Mouse (Mus musculus) brain, embryonic 14.5 days (tissue): ENCODE measurements at regions not wholly inside any gene's neighbourhood (a gene's known extent, or its start where the extent isn't known, plus 50 kb on each side); places are given as distances from the start of the nearest gene placed in this dataset.

Source experiments
- DNase-seq: peaks from one replicate; pipeline ENCODE4 v3.0.0-alpha.2; 2011; ENCODE audit warnings: low read depth
- CTCF ChIP-seq: fragments of 200-500 bp; IDR thresholded peaks from 2 replicates; pipeline ENCODE4 v1.5.1; 2012; ENCODE audit warnings: inconsistent platforms, mild to moderate bottlenecking, moderate library complexity, borderline replicate concordance; ENCODE audit not compliant: insufficient read depth, insufficient read length; ENCODE audit errors: extremely low read depth
- POLR2A ChIP-seq: fragments of 200-500 bp; IDR thresholded peaks from 2 replicates; pipeline ENCODE4 v1.6.1; 2012; ENCODE audit warnings: mild to moderate bottlenecking, inconsistent platforms, borderline replicate concordance; ENCODE audit not compliant: poor library complexity, insufficient read depth, insufficient read length, severe bottlenecking; ENCODE audit errors: extremely low read depth

DNA sequence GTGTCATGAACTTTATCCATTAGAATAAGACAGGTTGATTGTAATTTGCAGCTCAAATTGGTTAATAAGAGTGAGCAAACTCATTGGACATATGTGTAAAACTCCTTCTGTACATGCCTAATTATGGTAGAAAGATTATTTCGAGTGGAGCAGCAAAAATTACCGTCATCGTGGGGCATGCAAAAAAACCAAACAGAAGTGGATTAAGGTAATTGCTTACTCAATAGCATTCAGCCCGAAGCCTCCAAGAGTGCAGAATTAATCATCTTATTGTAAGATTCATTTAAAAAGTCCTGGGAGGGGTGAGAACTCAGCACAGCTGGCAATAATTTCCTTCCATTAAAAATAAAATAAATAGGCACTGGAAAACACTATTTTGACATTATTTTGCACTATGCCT lies 662.2 kb downstream of the Kcnj2 start:
- DNase-seq: peak; percentile 51
- TF ChIP-seq POLR2A: no peak
- no peak for TF ChIP-seq CTCF

DNA sequence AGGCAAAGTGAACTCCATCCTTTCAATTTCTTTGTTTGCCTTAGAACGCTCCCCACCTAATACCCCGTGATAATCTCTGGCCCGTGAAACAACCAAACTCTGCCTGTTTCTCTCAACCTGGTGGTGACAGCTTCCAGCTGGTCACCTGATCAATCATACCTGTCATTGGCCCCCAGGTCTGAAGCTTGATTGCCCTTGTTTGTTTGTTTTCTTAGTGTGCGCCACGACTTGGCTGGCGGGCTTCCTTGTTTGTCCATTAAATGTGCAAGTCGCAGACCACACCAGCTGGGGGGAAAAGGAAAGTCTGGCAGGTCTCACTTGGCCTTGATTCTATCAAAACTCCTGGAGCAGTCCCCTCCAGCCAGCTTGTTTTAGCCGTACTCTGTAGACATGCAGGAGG lies 666.1 kb downstream of the Kcnj2 start:
- no peak for DNase-seq
- no peak for TF ChIP-seq CTCF
- no peak for TF ChIP-seq POLR2A

- no peak for DNase-seq
These were observed 669.5 kb downstream of the Kcnj2 start for GRCm38 (mm10) chr11:111735446-111735845.

GRCm38 (mm10) chr11:111735961-111736360 lies 670.0 kb downstream of the Kcnj2 start:
- DNase-seq: no peak
- TF ChIP-seq POLR2A (no peak), CTCF (no peak)

More at GRCm38 (mm10) chr11:111735446-111735845, 669.5 kb downstream of the Kcnj2 start:
- TF ChIP-seq CTCF (no peak), POLR2A (no peak)

DNA sequence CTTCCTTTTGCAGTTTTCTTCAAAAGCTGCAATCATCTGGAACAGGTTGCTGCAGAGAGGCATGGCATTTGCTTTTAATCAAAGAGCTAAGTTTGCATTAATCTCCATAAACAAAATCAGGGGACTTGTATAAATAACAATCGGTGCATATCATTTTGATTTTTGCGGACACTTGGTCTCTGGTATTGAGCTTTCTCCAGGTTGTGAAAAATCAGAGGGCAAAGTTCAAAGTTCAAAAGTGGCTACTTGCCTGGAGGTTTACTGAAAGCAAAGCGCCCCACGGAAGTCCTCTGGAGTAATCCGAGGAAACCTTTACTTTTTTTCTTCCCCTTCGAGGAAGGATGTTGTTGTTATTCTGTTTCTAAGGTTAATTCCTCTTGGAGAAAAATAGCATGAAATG lies 677.4 kb downstream of the Kcnj2 start:
- DNase-seq: no peak

DNA sequence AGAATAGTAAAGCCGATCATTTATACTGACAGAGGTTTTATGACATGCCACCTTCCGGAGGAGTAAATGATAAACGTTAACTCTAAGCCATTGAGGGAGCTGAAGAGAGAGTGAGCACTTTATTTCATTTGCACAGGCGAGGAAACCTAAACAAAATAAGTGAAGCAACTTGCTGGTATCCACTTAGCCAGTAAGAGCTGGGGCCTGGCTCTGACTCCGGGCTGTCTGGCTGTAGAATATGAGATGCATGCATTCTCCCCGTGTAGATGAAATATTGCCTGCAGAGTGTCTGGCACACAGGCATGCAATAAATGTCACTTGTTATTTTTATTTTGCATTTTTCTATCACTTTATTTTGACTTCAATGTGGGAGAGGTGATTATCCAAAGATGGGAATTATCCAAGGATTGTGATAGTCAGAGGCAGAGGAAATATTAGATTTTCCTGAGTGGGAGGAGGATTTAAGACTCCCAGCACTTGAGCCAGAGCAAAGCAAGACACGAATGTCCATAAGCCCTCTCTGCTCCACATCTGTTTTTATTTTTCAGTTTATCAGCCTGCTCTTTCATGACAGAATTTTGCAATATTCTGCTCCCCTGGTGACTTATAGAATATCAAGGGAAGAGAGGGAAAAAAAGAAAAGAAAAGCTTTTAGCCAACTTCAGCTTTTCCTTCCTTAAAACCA lies 681.4 kb downstream of the Kcnj2 start:
- TF ChIP-seq CTCF (no peak), POLR2A (no peak)
- DNase-seq: no peak

More for the DNA sequence above, 677.4 kb downstream of the Kcnj2 start:
- TF ChIP-seq POLR2A (no peak), CTCF (no peak)

DNA sequence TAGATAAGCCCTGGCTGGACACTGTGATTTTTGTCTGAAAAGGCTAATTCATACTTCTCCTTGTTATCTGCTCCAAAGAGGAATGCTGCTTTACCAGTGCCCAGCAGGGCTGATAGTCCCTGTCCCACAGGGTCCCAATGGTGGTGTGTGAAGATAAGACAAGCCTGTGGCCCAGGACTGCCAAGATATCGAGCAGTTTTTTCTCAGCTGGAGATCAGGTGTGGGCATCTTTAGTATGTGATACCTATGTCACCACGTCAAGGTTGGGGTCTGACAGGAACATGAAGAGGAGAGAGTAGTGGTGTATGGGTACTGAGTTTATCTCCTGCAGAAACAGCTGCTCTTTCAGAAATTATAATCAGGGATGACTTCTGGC lies 682.0 kb downstream of the Kcnj2 start:
- DNase-seq: no peak
- TF ChIP-seq POLR2A (no peak), CTCF (no peak)

DNA sequence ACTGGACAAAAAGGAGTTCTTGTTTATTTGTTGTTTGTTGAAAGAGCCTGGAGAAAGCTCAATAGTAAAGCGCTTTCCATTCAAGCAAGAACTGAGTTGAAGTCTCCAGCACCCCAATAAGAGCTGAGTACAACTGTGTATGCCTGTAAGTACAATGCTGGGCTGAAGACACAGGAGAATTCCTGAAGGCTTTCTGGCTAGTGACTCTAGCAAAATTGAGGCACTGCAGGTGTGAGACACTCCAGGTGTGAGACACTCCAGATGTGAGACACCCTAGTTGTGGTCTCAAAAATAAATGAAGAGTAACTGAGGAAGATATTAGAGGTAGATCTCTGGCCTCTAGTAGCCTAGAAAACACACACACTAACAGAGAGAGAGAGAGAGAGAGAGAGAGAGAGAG lies 682.5 kb downstream of the Kcnj2 start:
- DNase-seq: no peak
- TF ChIP-seq POLR2A (no peak), CTCF (no peak)

- no peak for DNase-seq
- no peak for TF ChIP-seq POLR2A
These were observed 688.8 kb downstream of the Kcnj2 start for GRCm38 (mm10) chr11:111754735-111755134.

- no peak for TF ChIP-seq CTCF
- no peak for TF ChIP-seq POLR2A
- DNase-seq: no peak
These were observed 697.1 kb downstream of the Kcnj2 start for GRCm38 (mm10) chr11:111763081-111763480.

DNA sequence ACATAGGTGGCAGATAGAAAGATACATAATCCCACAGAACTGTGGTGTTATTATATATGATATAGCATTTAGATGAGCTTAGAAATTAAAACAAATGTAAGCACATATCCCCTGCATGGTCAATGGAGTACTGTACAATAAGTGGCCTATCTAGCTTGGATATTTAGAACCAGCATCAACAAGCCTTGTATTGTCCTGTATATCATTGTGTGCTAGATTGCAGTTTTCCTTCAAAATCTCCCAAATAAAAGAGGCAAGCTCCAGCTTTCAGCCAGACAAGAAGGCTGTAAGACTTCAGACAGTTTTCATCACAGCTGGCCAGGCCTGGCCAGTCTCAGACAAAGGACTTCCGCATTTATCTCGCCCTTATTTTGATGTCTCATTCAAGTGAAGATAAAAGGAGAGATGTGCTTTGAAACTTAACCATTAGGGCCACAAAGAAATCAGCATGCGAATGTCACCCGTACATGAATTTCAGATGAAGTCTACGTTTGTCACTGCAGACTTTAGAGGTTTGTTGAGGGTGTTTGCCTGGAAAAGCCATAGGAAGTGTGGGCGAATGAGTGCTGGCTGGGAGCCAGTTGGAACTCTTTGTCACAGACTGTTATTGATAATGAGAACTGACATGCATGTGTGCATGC lies 700.5 kb downstream of the Kcnj2 start:
- TF ChIP-seq CTCF (no peak), POLR2A (no peak)
- peak; percentile 86 for DNase-seq

DNA sequence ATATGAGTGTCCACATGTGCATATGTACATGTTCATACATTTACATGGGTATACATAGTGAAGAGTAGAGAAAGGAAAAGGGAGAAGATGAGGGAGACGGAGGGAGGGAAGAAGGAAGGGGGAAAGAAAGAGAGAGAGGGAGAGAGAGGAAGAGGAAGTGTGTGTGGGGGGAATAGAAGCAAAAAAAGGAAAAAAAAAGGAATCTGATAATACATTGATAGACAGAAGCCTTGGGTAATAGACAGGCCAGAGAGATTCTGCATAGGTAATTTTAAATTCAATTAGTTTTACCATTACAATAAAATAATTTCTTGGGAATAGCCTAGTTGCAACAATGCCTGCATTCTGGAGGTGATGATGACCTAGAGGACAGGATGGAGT lies 701.0 kb downstream of the Kcnj2 start:
- TF ChIP-seq POLR2A: no peak
- DNase-seq: no peak

GRCm38 (mm10) chr11:111774108-111774679 lies 708.2 kb downstream of the Kcnj2 start:
- TF ChIP-seq POLR2A: no peak
- no peak for TF ChIP-seq CTCF

GRCm38 (mm10) chr11:111781321-111781720 lies 715.4 kb downstream of the Kcnj2 start:
- peak; percentile 41 for DNase-seq
- TF ChIP-seq POLR2A (no peak), CTCF (no peak)

More at GRCm38 (mm10) chr11:111774108-111774679, 708.2 kb downstream of the Kcnj2 start:
- DNase-seq: no peak
